Mouse (Mus musculus) CD4-positive, CD25-positive, alpha-beta regulatory T cell, adult 2 months (primary cell): ENCODE data around the gene Trak2.
"Not testable (repeated sequence)": the region's sequence is repeated elsewhere in the genome, so short reads cannot be mapped to it uniquely, and the experiment has no call there.

Source experiments
- DNase-seq: peaks from one replicate; pipeline ENCODE4 v3.0.0-alpha.2; 2012; ENCODE audit warnings: low read depth, low spot score

The Trak2 gene

DNA sequence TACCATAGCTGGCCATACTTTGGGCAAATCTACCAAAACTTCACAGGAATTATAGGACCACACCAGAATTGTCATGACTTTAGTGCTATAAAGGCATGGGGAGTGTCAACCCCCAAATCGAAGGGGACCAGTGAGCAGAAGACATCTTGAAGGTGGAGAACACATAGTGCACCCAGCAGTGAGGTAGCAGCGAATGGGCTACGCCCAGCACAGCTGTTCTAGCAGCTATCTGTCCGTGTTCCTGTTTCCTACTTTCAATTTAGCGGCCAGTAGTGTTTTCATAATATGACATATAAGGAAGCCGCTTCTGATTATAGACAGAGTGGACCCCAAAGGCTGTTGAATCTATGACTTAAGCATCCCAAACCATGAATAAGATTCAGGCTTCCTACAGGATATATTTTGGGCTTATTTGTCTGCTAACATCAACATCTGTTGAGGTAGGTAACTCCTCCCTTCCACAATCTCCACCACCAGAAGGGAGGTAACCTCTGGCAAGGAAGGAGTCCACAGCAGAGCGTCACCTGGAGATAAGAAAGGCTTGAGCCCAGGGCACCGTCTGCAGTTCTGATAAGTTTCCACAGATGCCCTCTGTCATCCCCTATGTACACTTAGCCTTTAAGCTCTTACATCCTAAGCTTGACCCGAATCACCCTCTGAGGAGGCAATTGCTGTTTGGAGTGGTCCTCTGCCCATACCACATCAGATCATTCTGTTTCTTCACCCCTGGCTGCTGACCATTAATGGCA, 19.4 kb downstream of the Trak2 start:
- DNase-seq: peak; percentile 49

GRCm38 (mm10) chr1:58952997-58953396, 20.2 kb downstream of the Trak2 start:
- DNase-seq: no peak

DNA sequence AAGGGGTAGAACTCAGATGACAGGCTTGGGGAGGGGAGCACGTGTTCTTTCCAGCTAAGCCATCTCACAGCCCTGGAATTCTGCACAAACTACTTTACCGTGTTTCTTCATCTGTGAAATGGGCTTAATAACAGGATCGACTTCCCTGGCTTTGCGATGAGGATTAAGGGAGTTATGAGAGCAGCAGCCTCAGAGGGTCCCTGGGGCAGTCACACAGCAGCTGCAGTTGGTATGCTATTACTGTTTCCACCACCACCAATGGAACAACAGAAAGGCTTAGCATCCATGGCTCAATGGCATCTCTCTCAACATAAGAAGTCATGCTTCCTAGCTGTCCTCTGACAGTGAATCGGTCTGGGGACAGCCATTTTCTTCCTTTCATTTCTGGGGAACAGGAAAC, 20.7 kb downstream of the Trak2 start:
- no peak for DNase-seq

- DNase-seq: no peak
Observed at GRCm38 (mm10) chr1:58951841-58952240, 21.4 kb downstream of the Trak2 start.

- DNase-seq: no peak
Observed at GRCm38 (mm10) chr1:58950899-58951648, 22.2 kb downstream of the Trak2 start.

- DNase-seq: no peak
Observed at GRCm38 (mm10) chr1:58949561-58950106, 23.6 kb downstream of the Trak2 start.

- no peak for DNase-seq
Observed at GRCm38 (mm10) chr1:58946718-58947117, 26.5 kb downstream of the Trak2 start.

DNA sequence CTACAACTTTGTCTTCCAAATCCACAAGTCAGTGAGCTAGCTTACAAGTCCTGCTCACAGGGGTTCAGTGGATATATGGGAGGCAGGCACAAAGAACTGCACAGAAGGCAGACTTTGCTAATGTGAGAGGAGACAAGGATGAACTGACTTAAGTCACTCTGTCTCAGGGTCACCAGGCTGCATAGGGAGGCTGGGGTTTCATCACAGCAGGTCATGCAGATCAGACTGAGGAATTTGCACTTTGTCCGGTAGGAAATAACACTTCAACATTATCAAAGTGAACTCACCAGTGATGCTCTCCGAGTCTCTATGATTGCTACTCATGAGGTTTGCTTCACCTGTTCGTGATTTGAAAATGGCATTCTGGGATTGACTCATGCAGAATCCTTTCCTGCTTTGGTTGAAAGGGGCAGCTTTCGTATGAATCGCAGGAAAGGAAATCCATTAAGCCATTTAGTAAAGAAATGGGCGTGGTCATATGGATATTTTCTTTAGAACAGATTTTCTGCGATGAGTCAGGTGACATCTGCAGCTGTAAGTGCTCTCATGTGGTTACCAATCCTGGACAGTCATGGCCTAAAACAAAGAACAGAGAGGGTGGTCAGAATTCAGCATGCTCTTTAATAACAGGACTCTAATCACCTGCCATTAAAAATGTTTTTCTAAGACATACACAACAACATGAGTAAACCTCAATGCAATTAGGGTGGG, 27.1 kb downstream of the Trak2 start:
- DNase-seq: no peak

- no peak for DNase-seq
Observed at GRCm38 (mm10) chr1:58945523-58945922, 27.7 kb downstream of the Trak2 start.

- no peak for DNase-seq
Observed at GRCm38 (mm10) chr1:58937606-58938099, 35.6 kb downstream of the Trak2 start.

DNA sequence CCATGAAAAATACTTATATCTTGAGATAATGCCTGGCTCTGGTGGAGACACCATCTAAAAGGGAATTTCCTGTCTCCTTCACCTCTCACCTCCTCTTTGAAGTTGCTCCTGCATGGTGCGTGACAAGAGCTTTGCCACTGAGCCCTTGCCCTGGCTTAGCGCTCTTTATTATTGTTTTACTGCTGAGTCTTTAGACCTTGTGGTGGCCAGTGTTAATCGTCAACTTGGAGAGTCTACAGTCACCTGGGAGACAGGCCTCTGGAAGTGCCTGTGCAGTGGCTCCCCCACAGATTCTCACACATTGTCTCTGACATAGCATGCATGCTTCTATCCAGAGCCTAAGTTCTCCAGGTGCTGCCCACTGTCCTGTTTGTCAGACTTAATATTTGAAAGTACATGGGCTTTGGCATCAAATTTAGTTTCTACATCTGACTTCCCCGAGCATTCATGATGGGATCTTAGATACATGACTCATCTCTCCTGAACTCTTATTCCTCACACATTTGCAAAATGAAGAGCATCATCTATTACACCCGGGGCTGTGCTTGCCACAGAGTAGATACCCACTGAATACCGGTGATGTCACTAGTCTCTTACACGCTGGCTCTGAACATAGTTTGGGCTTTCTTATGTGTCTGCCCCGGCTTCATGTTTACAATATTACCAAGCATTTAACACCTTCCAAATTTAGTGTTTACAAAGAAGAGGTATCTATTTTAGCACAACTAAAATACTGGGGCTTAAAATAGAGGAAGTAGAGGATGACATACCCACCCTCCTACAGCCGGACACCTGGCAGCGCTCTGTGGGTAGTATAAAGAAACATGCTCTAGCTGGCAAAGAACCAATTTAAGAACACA, 36.3 kb downstream of the Trak2 start:
- DNase-seq: no peak

GRCm38 (mm10) chr1:58926664-58927063, 46.6 kb downstream of the Trak2 start:
- DNase-seq: no peak

GRCm38 (mm10) chr1:58917566-58917965, 55.7 kb downstream of the Trak2 start:
- no peak for DNase-seq

DNA sequence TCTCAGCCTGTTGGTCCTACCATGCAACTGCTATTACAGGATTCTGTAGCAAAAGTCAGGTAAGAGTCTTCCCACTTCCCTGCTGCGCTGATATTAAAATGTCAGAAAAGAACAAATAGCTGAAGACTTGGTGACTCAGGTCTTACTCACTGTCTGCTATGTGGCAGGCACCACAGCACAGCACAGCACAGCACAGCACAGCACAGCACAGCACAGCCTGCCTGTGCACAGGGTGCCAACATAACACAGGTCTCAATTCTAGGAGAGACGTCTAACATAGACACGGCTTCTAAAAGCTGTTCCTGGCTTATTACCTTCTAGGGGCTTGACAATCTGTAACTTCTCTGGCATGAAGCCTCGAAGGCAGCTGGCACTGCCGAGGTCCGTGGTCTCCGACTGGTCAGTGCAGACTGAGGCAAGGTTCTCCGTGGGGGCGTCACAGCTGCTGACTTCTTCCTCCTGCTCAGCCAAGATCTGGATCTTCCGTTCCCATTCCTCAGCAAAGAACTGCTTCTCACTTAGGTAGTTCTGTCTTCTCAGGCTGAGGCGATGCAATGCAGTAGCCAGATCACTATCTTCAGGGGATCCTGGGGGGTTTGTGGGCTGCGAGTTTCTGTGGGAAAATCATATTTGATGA, 63.5 kb downstream of the Trak2 start:
- no peak for DNase-seq

GRCm38 (mm10) chr1:58903681-58904080, 69.5 kb downstream of the Trak2 start:
- no peak for DNase-seq

DNA sequence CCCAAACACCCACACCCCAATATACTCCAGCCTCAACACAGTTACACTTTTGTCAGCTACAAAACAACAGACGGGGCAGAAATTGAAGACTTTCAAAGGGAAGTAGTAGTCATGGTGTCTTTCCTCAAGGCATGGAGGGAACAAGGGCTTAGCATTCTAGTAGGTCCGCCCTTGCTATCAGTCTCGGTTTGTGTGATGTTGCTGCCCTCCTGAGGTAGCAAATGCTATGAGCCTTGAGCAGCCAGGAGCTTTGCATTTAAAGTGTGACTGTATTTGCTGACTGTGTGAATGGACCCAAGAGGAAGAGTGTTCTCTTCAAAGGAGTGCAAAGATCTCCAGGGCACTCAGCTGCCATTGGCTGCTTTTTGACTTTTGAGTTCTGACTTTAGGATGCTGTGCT, 75.7 kb downstream of the Trak2 start:
- peak; percentile 86 for DNase-seq

- not testable (repeated sequence) for DNase-seq
Observed at GRCm38 (mm10) chr1:58892386-58892785, 80.8 kb downstream of the Trak2 start.

GRCm38 (mm10) chr1:58891481-58892170, 81.6 kb downstream of the Trak2 start:
- not testable (repeated sequence) for DNase-seq

DNA sequence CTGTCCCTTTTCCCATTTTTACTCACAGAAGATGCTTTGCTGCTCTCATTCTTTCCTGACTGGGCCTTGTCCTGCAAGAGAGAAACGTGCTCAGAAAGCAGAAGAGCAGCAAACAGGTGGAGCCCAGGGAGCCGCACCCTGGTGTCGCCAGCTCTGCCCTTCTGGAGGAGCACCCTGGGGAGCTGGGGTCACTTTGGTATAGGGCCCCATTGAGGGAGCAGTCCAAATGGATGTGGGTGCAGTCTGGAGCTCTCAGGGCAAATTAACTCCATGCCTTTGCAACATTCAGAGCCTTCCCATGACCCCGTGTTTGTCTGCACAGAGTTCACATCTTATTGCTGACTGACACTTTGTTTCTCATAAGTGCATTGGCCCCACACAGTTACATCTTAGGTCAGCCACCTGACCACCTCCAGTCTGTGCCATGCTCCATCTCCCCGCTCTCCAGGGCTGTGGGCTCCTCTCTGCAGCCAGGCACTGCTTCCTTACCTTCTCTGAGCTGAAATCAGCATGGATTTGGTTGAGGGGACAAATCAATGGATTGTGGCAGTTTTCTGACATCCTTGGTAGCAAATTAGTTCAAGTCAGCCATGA, 82.4 kb downstream of the Trak2 start:
- not testable (repeated sequence) for DNase-seq
